Mouse (Mus musculus) stomach, postnatal 0 days (tissue): ENCODE results near the gene Mylk4. TPM values are rescaled to one million over a fixed set of nuclear protein-coding genes. Genes with fewer than 3 reads are reported as not detected.

Experiments
- ATAC-seq: fragments of 200-750 bp; cut with Nextera tagmentation; 2 replicates; pipeline ENCODE4 v1.8.0; 2017; ENCODE audit not compliant: low FRiP score, low TSS enrichment
- DNase-seq: peaks from one replicate; pipeline ENCODE4 v3.0.0-alpha.2; 2016; ENCODE audit warnings: low spot score
- H3K27ac ChIP-seq: fragments of 300-500 bp; sonication (generic); replicated peaks from 2 replicates; pipeline ENCODE4 v1.5.1; 2014; ENCODE audit warnings: mild to moderate bottlenecking, control low read depth
- H3K27me3 ChIP-seq: fragments of 300-500 bp; sonication (generic); 2 replicates; pipeline ENCODE4 v1.6.1; 2014; ENCODE audit warnings: low read length; ENCODE audit not compliant: control insufficient read depth, insufficient read depth
- H3K36me3 ChIP-seq: fragments of 300-500 bp; sonication (generic); 2 replicates; pipeline ENCODE4 v1.6.1; 2014; ENCODE audit warnings: low read length, mixed read lengths; ENCODE audit not compliant: control insufficient read depth, insufficient read depth
- H3K4me1 ChIP-seq: fragments of 300-500 bp; sonication (generic); replicated peaks from 2 replicates; pipeline ENCODE4 v1.6.1; 2014; ENCODE audit warnings: antibody characterized with exemption; ENCODE audit not compliant: control insufficient read depth, insufficient read depth
- H3K4me2 ChIP-seq: fragments of 300-500 bp; sonication (generic); replicated peaks from 2 replicates; pipeline ENCODE4 v1.6.1; 2014; ENCODE audit warnings: low read depth, mild to moderate bottlenecking, control low read depth, moderate library complexity
- H3K4me3 ChIP-seq: fragments of 300-500 bp; sonication (generic); 2 replicates; pipeline ENCODE4 v1.5.1; 2014; ENCODE audit warnings: low read depth, low read length, control low read depth
- H3K9ac ChIP-seq: fragments of 300-500 bp; sonication (generic); 2 replicates; pipeline ENCODE4 v1.6.1; 2014; ENCODE audit warnings: mild to moderate bottlenecking, low read length, control low read depth, mixed read lengths
- H3K9me3 ChIP-seq: fragments of 300-500 bp; sonication (generic); 2 replicates; pipeline ENCODE4 v1.6.1; 2016; ENCODE audit warnings: low read length; ENCODE audit not compliant: control insufficient read depth
- CTCF ChIP-seq: IDR thresholded peaks from 2 replicates; pipeline ENCODE4 v1.5.1; 2016; ENCODE audit warnings: antibody characterized with exemption, low read depth, mild to moderate bottlenecking, moderate library complexity
- EP300 ChIP-seq: optimal IDR thresholded peaks from 2 replicates; pipeline ENCODE3; 2016; ENCODE audit warnings: antibody characterized with exemption
- WGBS: fragments of 180-500 bp; shearing (Covaris S2); extraction: QIAGEN DNeasy Blood & Tissue Kit; methylation state at CpG from one replicate; pipeline ENCODE4 v1.1.7; 2014; 5-methylcytosine and 5-hydroxymethylcytosine counted together
- polyA plus RNA-seq: library from polyadenylated mRNA; unstranded; fragments of >200 nt; fragmentation: Nextera tagmentation; extraction: Ambion mirVana; gene quantifications from 2 replicates; pipeline ENCODE4 v1.2.1, GENCODE M21; 2015

The Mylk4 gene
- polyA plus RNA-seq, 1 experiment from 2014 or later: 0.12 TPM

- ATAC-seq (no peak), DNase-seq (no peak)
- TF ChIP-seq CTCF (no peak), EP300 (no peak)
- H3K27ac ChIP-seq: no peak overlapping the region
- peaks cover 21% of the 10 kb centered on the region; the same call in 1 of the 2 replicates for H3K36me3 ChIP-seq
- no peak overlapping the region for H3K4me2 ChIP-seq
- H3K4me1 ChIP-seq: no peaks in the 10 kb centered on the region
- H3K9ac ChIP-seq: no peak overlapping the region
- no peaks in the 10 kb centered on the region for H3K9me3 ChIP-seq
- H3K27me3 ChIP-seq: no peaks in the 10 kb centered on the region
- no peak overlapping the region for H3K4me3 ChIP-seq
- WGBS: 89% methylated on average over 5 of the region's 5 CpGs
Measured at GRCm38 (mm10) chr13:32819926-32820325, 36.2 kb upstream of the Mylk4 start.

DNA sequence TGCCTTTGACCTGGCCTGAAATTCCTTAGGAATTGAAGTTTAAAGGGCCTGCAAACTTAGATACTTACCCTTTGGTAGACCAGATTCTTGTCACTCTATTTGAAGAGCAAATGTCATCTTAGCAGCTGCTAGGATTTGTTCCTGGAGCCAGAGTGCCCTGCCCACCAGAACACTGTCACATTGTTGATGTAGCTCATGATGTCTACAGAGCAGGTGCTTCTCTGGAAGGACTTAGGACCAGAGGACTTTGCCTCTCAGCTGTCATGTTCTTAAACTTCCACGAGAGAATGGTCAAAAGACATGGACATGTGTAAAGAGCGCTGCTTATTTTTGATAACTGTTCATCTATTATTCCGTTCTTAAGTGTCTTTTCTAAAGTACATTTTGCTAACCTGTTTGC, 35.5 kb upstream of the Mylk4 start:
- peaks cover 21% of the 10 kb centered on the region; the same call in 1 of the 2 replicates for H3K36me3 ChIP-seq
- no peak overlapping the region for H3K4me2 ChIP-seq
- no peak overlapping the region for H3K27ac ChIP-seq
- no peak overlapping the region for H3K9ac ChIP-seq
- H3K4me1 ChIP-seq: no peaks in the 10 kb centered on the region
- H3K27me3 ChIP-seq: no peaks in the 10 kb centered on the region
- H3K4me3 ChIP-seq: no peak overlapping the region
- WGBS: 90% methylated on average over 3 of the region's 3 CpGs
- no peak for ATAC-seq
- DNase-seq: peak; percentile 0
- H3K9me3 ChIP-seq: no peaks in the 10 kb centered on the region
- TF ChIP-seq CTCF: no peak
- no peak for TF ChIP-seq EP300

GRCm38 (mm10) chr13:32807624-32808023, 23.9 kb upstream of the Mylk4 start:
- 0 out of 2 replicates have a peak, but pooled peaks cover 2% of the 10 kb centered on the region for H3K4me1 ChIP-seq
- H3K4me2 ChIP-seq: no peak overlapping the region
- no peaks in the 10 kb centered on the region for H3K9me3 ChIP-seq
- WGBS: 80% methylated on average over 3 of the region's 3 CpGs
- DNase-seq (no peak), ATAC-seq (no peak)
- H3K27ac ChIP-seq: no peak overlapping the region
- no peak for TF ChIP-seq EP300
- no peak for TF ChIP-seq CTCF
- H3K36me3 ChIP-seq: no peaks in the 10 kb centered on the region; the same call in 1 of the 2 replicates
- H3K9ac ChIP-seq: no peak overlapping the region
- H3K4me3 ChIP-seq: no peak overlapping the region
- no peaks in the 10 kb centered on the region for H3K27me3 ChIP-seq

DNA sequence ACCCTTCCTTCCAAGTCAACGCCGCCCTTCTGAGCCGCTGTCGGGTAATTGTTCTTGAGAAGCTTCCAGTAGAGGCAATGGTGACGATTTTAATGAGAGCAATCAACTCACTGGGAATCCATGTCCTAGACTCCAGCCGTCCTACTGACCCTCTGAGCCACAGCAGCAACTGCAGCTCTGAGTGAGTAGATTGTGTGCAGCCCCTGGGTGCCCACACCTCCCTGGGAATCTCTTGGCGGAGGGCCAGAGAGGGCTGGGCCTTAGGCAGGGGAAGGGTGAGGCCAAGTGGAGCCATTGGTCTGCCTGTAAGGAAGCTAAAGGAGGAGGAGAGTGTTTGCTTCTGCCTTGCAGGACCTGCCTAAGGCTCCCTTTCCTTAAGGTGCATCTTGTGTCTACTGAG, 23.1 kb upstream of the Mylk4 start:
- WGBS: 86% methylated on average over 7 of the region's 7 CpGs
- no peaks in the 10 kb centered on the region for H3K9me3 ChIP-seq
- 0 out of 2 replicates have a peak, but pooled peaks cover 2% of the 10 kb centered on the region for H3K4me1 ChIP-seq
- no peaks in the 10 kb centered on the region for H3K27me3 ChIP-seq
- H3K4me3 ChIP-seq: no peak overlapping the region
- H3K9ac ChIP-seq: no peak overlapping the region
- no peaks in the 10 kb centered on the region; the same call in 1 of the 2 replicates for H3K36me3 ChIP-seq
- peak; percentile 27 for DNase-seq
- H3K4me2 ChIP-seq: no peak overlapping the region
- no peak for TF ChIP-seq EP300
- H3K27ac ChIP-seq: no peak overlapping the region
- ATAC-seq: no peak

GRCm38 (mm10) chr13:32803701-32804345, 20.1 kb upstream of the Mylk4 start:
- no peak for TF ChIP-seq CTCF
- no peak for TF ChIP-seq EP300
- Histone ChIP-seq H3K9ac (0 out of 2 replicates have a peak overlapping the region, but pooled peaks have one; percentile 19), H3K9me3 (no peaks in the 10 kb centered on the region), H3K27ac (no peak overlapping the region), H3K4me2 (peak overlapping the region; percentile 88; the same call in 1 of the 2 replicates), H3K4me3 (peak overlapping the region; percentile 80; the same call in 1 of the 2 replicates), H3K36me3 (no peaks in the 10 kb centered on the region), H3K27me3 (no peaks in the 10 kb centered on the region), H3K4me1 (0 out of 2 replicates have a peak, but pooled peaks cover 2% of the 10 kb centered on the region)
- ATAC-seq: no peak
- 66% methylated on average over 4 of the region's 4 CpGs for WGBS
- no peak for DNase-seq
